Mouse (Mus musculus): Measurements from ENCODE around the gene Osbpl8. TPM values are rescaled to one million over a fixed set of nuclear protein-coding genes. Genes with fewer than 3 reads are reported as not detected.

Gene Osbpl8
- polyA plus RNA-seq, 1 experiment, result 1.1 TPM

GRCm38 (mm10) chr10:111168305-111168704, 3.8 kb downstream of the Osbpl8 start:
- Histone ChIP-seq H3K27me3 (ENCODE audit: control insufficient read depth, insufficient read depth, low read length) (no peaks in the 10 kb centered on the region), H3K36me3 (ENCODE audit: control insufficient read depth, insufficient read depth, low read length) (no peaks in the 10 kb centered on the region), H3K27ac (ENCODE audit: insufficient read depth, low read depth, low read length) (no peak overlapping the region), H3K4me1 (ENCODE audit: control insufficient read depth, insufficient read depth, insufficient read length, low read length) (peaks cover 2% of the 10 kb centered on the region; the same call in 1 of the 2 replicates), H3K4me3 (ENCODE audit: low read depth, low read length) (no peak overlapping the region)
- WGBS, result 84% methylated on average over 3 of the region's 3 CpGs
- TF ChIP-seq CTCF (IDR thresholded peaks at IDR 0.05; ENCODE audit: extremely low read depth, insufficient read length, insufficient replicate concordance, low read depth, low read length) (no peak), POLR2A (IDR thresholded peaks at IDR 0.05; ENCODE audit: low read depth, low read length) (no peak)

GRCm38 (mm10) chr10:111171246-111171934, 6.8 kb downstream of the Osbpl8 start:
- H3K4me3 ChIP-seq (ENCODE audit: low read depth, low read length), result no peak overlapping the region
- 0 out of 2 replicates have a peak, but pooled peaks cover 2% of the 10 kb centered on the region for H3K4me1 ChIP-seq (ENCODE audit: control insufficient read depth, insufficient read depth, insufficient read length, low read length)
- no peak for TF ChIP-seq CTCF (IDR thresholded peaks at IDR 0.05; ENCODE audit: extremely low read depth, insufficient read length, insufficient replicate concordance, low read depth, low read length)
- TF ChIP-seq POLR2A (IDR thresholded peaks at IDR 0.05; ENCODE audit: low read depth, low read length), result no peak
- no peaks in the 10 kb centered on the region for H3K27me3 ChIP-seq (ENCODE audit: control insufficient read depth, insufficient read depth, low read length)
- WGBS, result 81% methylated on average over 15 of the region's 15 CpGs
- no peak overlapping the region for H3K27ac ChIP-seq (ENCODE audit: insufficient read depth, low read depth, low read length)
- H3K36me3 ChIP-seq (ENCODE audit: control insufficient read depth, insufficient read depth, low read length), result no peaks in the 10 kb centered on the region

- Histone ChIP-seq H3K4me1 (ENCODE audit: control insufficient read depth, insufficient read depth, insufficient read length, low read length) (0 out of 2 replicates have a peak, but pooled peaks cover 2% of the 10 kb centered on the region), H3K36me3 (ENCODE audit: control insufficient read depth, insufficient read depth, low read length) (no peaks in the 10 kb centered on the region), H3K27me3 (ENCODE audit: control insufficient read depth, insufficient read depth, low read length) (no peaks in the 10 kb centered on the region), H3K4me3 (ENCODE audit: low read depth, low read length) (no peak overlapping the region), H3K27ac (ENCODE audit: insufficient read depth, low read depth, low read length) (no peak overlapping the region)
- WGBS, result 89% methylated on average over 7 of the region's 7 CpGs
- TF ChIP-seq CTCF (IDR thresholded peaks at IDR 0.05; ENCODE audit: extremely low read depth, insufficient read length, insufficient replicate concordance, low read depth, low read length) (no peak), POLR2A (IDR thresholded peaks at IDR 0.05; ENCODE audit: low read depth, low read length) (no peak)
Observed at GRCm38 (mm10) chr10:111173589-111174247, 9.2 kb downstream of the Osbpl8 start.

GRCm38 (mm10) chr10:111177336-111177735, 12.8 kb downstream of the Osbpl8 start:
- Histone ChIP-seq H3K27ac (ENCODE audit: insufficient read depth, low read depth, low read length) (no peak overlapping the region), H3K36me3 (ENCODE audit: control insufficient read depth, insufficient read depth, low read length) (no peaks in the 10 kb centered on the region), H3K27me3 (ENCODE audit: control insufficient read depth, insufficient read depth, low read length) (no peaks in the 10 kb centered on the region), H3K4me3 (ENCODE audit: low read depth, low read length) (no peak overlapping the region), H3K4me1 (ENCODE audit: control insufficient read depth, insufficient read depth, insufficient read length, low read length) (0 out of 2 replicates have a peak, but pooled peaks cover 2% of the 10 kb centered on the region)
- no peak for TF ChIP-seq CTCF (IDR thresholded peaks at IDR 0.05; ENCODE audit: extremely low read depth, insufficient read length, insufficient replicate concordance, low read depth, low read length)
- TF ChIP-seq POLR2A (IDR thresholded peaks at IDR 0.05; ENCODE audit: low read depth, low read length), result no peak
- WGBS, result 78% methylated on average over 8 of the region's 8 CpGs

DNA sequence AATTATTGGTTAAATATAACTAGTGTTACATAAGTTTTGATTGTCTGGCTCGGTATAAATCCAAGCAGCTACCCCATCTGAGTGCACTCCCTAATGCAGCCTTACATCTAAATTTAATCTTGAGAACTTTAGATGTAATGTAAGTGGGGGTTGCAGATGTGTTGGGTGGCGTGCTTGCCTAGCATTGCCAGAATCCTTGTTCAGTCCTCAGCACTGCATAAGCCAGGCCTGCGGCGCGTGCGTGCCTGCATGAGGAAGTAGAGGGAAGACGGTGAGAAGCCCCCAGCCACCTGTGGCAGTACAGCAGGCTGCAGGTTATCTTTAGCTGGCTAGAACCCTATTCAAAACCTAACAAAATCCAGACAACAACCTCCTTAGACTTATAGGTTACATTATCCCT, 13.5 kb downstream of the Osbpl8 start:
- H3K27me3 ChIP-seq (ENCODE audit: control insufficient read depth, insufficient read depth, low read length), result no peaks in the 10 kb centered on the region
- H3K36me3 ChIP-seq (ENCODE audit: control insufficient read depth, insufficient read depth, low read length), result no peaks in the 10 kb centered on the region
- WGBS, result 84% methylated on average over 7 of the region's 7 CpGs
- H3K4me1 ChIP-seq (ENCODE audit: control insufficient read depth, insufficient read depth, insufficient read length, low read length), result 0 out of 2 replicates have a peak, but pooled peaks cover 2% of the 10 kb centered on the region
- H3K4me3 ChIP-seq (ENCODE audit: low read depth, low read length), result no peak overlapping the region
- TF ChIP-seq CTCF (IDR thresholded peaks at IDR 0.05; ENCODE audit: extremely low read depth, insufficient read length, insufficient replicate concordance, low read depth, low read length), result no peak
- no peak for TF ChIP-seq POLR2A (IDR thresholded peaks at IDR 0.05; ENCODE audit: low read depth, low read length)
- no peak overlapping the region for H3K27ac ChIP-seq (ENCODE audit: insufficient read depth, low read depth, low read length)

DNA sequence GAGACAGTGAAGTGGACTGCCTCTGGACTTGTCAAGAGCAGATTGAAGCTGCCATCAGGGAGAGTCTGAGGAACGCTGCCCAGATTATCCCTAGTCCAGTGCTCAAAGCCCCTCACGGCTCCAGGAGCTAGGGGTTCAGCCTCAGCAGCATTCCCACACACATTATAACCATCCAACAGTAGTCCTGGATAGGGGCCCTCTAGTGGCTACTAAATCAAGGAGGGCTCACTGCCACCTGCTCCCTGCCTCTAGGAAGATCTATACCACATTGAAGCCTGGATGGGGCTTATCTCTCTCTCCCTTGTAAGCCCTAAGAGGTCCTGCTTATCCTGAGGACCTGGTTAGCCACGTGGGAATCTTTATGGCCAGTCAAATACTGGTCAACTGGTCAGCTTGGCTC, 16.1 kb downstream of the Osbpl8 start:
- no peaks in the 10 kb centered on the region for H3K4me1 ChIP-seq (ENCODE audit: control insufficient read depth, insufficient read depth, insufficient read length, low read length)
- H3K4me3 ChIP-seq (ENCODE audit: low read depth, low read length), result no peak overlapping the region
- 51% methylated on average over 3 of the region's 3 CpGs for WGBS
- no peaks in the 10 kb centered on the region for H3K36me3 ChIP-seq (ENCODE audit: control insufficient read depth, insufficient read depth, low read length)
- no peaks in the 10 kb centered on the region for H3K27me3 ChIP-seq (ENCODE audit: control insufficient read depth, insufficient read depth, low read length)
- H3K27ac ChIP-seq (ENCODE audit: insufficient read depth, low read depth, low read length), result no peak overlapping the region
- no peak for TF ChIP-seq POLR2A (IDR thresholded peaks at IDR 0.05; ENCODE audit: low read depth, low read length)
- peak; percentile 41; the same call in 1 of the 2 replicates for TF ChIP-seq CTCF (IDR thresholded peaks at IDR 0.05; ENCODE audit: extremely low read depth, insufficient read length, insufficient replicate concordance, low read depth, low read length)

GRCm38 (mm10) chr10:111183634-111184270, 19.2 kb downstream of the Osbpl8 start:
- Histone ChIP-seq H3K4me1 (ENCODE audit: control insufficient read depth, insufficient read depth, insufficient read length, low read length) (no peaks in the 10 kb centered on the region), H3K27ac (ENCODE audit: insufficient read depth, low read depth, low read length) (no peak overlapping the region), H3K36me3 (ENCODE audit: control insufficient read depth, insufficient read depth, low read length) (no peaks in the 10 kb centered on the region), H3K27me3 (ENCODE audit: control insufficient read depth, insufficient read depth, low read length) (no peaks in the 10 kb centered on the region), H3K4me3 (ENCODE audit: low read depth, low read length) (no peak overlapping the region)
- 91% methylated on average over 7 of the region's 7 CpGs for WGBS
- TF ChIP-seq CTCF (IDR thresholded peaks at IDR 0.05; ENCODE audit: extremely low read depth, insufficient read length, insufficient replicate concordance, low read depth, low read length) (no peak), POLR2A (IDR thresholded peaks at IDR 0.05; ENCODE audit: low read depth, low read length) (no peak)
